Mouse (Mus musculus) neural tube, postnatal 0 days (tissue): ENCODE data around the gene Bpifb3. TPM values are rescaled to one million over a fixed set of nuclear protein-coding genes. Genes with fewer than 3 reads are reported as not detected.

Experiments
- polyA plus RNA-seq: library from polyadenylated mRNA; unstranded; fragments of >200 nt; fragmentation: Nextera tagmentation; extraction: Ambion mirVana; gene quantifications from 2 replicates; pipeline ENCODE4 v1.2.1, GENCODE M21; 2015

Gene Bpifb3
- not detected in 2 replicates for polyA plus RNA-seq

DNA sequence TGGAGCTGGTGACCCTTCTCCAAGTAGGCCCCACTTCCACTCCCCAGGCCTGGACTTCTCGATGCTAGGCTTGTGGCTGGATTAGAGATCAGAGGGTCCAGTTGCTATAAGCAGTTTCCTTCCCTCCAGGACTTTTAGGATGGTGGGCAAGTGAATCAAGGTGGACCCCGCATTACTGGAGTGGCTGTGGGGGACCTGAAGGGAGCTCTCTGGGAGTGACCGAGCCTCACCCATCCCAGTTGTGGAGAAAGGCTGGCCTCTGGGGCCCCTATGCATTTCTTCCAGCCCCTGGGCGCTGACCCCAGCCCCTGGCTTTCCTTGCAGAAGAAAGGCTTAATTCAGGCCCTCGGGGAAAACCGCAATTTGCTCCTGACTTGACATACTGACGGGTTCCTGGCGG, at the start of gene Bpifb3:
Gene Bpifb3, plus strand, starts transcription at position 301 of the 400 bp plus-strand sequence.

DNA sequence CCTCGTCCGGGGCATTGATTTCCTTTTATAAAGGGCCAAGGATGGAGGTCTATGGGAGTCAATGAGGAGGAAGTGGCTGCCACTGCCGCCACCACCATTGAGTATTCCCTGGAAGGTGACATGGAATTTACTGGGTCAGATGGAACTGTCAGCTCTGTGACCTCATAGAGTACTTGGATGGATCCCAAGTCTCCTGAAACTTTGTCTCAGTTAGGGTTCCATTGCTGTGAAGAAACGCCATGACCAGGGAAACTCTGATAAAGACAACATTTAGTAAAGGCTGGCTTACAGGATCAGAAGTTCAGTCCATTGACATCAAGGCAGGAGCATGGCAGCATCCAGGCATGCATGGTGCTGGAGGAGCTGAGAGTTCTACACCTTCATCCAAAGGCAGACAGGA, 47.0 kb upstream of the Bpifb3 start, which contains the start of gene Sun5:
Gene Sun5, minus strand, starts transcription at position 101 of the 400 bp plus-strand sequence.

DNA sequence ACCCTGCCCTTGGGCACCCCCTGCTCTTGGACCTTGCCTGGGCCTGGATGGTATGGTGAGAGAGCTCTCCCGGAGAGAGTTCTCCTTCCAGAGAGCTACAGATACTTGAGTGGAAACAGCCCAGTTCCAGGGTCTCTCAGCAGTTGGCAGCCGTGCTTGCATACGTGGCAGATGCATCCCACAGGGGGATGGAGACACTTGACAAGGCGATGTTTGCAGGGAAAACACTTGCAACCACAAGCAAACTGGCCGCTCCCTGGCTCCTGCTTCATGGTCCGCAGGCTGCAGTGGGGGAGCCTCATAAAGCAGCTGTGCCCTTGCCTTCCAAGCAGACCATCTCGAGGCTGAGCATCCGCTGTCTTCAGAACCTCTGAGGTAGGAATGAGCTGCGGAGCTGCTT, 43.3 kb upstream of the Bpifb3 start, which contains the start of gene Bpifb2:
Gene Bpifb2, plus strand, starts transcription at position 301 of the 400 bp plus-strand sequence.

DNA sequence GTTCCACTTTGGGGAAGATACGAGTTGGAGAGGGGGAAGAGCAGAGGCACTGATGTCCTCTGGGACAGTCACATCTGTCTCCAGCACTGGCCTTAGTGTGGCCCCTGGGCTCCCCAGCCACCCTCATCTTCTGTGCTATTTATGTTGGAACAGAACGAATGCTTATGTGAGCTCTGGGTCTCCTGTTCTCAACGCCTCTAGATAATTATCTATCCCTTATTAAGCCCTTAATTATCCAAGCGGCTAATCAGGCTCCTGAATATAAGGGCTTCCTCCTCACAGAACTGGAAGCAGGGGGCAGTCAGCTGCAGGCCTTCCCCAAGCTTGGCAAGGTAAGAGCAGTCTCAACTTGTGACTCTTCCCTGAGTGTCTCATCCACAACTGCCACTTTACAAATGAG, 17.9 kb upstream of the Bpifb3 start, which contains the start of gene Bpifb6:
Gene Bpifb6, plus strand, starts transcription at position 301 of the 400 bp plus-strand sequence.

DNA sequence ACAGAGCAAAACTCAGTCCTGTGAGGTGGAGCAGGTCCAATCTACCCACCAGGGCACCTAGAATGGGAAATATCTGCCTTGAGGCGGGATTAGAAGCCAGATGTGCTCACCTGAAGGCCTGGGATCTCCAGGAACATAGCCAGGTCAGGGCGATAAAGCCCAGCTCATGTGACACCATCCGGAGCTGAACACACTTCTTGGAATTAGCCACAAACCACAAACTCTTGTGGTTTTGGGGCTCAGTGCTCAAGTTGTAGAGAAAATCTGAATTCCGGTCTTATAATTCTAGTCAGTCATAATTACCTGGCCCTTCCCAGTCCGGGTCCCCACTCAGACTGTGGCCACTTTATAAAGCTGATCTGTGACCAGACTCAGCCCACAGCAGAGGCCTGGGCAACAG, 19.8 kb downstream of the Bpifb3 start, which contains the start of gene Bpifb4:
Gene Bpifb4, plus strand, starts transcription at position 370 of the 400 bp plus-strand sequence.

DNA sequence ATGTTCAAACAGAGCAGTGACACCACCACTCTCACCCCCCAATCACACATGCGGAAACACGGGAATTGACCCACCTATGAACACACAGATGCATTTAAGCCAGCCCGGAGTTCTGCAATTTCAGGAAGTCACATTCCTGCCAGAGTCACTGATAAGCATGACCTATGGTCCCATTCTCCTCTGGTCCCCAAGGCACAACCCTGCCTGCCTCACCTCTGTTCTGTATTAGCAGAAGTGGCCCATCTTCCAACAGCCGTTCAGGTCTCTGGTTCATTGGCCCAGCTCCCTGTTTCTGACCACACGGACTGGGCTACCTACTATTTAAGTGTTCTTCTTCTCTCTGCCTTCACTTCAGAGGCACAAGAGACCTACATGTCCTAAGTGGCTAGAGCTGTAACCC, 56.6 kb downstream of the Bpifb3 start, which contains the start of gene Bpifa6:
Gene Bpifa6, plus strand, starts transcription at position 364 of the 400 bp plus-strand sequence.

Other genes with a start within 250 kb of the Bpifb3 start
- gene Dnmt3c, start 221.6 kb upstream of the Bpifb3 start, polyA plus RNA-seq, result 0.06 TPM in 1 of 2 replicates, not detected in the other
- gene Mapre1, start 177.0 kb upstream of the Bpifb3 start, polyA plus RNA-seq, result 246 and 263 TPM in 2 replicates
- gene Efcab8, start 138.3 kb upstream of the Bpifb3 start, polyA plus RNA-seq, result 0.06 TPM in 1 of 2 replicates, not detected in the other
- gene Sun5, start 47.1 kb upstream of the Bpifb3 start, polyA plus RNA-seq, result not detected in 2 replicates
- gene Bpifb2, start 43.2 kb upstream of the Bpifb3 start, polyA plus RNA-seq, result 0.15 and 0.22 TPM in 2 replicates
- gene Bpifb6, start 17.8 kb upstream of the Bpifb3 start, polyA plus RNA-seq, result 0.12 and 0.23 TPM in 2 replicates
- not detected in 2 replicates for gene Bpifb4, start 20.0 kb downstream of the Bpifb3 start, polyA plus RNA-seq
- gene Bpifa6, start 56.7 kb downstream of the Bpifb3 start, polyA plus RNA-seq, result not detected in 2 replicates
- gene Bpifa2, start 90.0 kb downstream of the Bpifb3 start, polyA plus RNA-seq, result not detected in 2 replicates
- gene Bpifa3, start 212.1 kb downstream of the Bpifb3 start, polyA plus RNA-seq, result not detected in 2 replicates
- 0.14 and 0.34 TPM in 2 replicates for gene Bpifa1, start 224.7 kb downstream of the Bpifb3 start, polyA plus RNA-seq
- 0.18 TPM in 1 of 2 replicates, not detected in the other for gene Bpifa5, start 244.4 kb downstream of the Bpifb3 start, polyA plus RNA-seq